Mouse (Mus musculus) lung, adult 2 months (tissue): ENCODE results near the gene Npas3.

Source experiments
- CTCF ChIP-seq: fragments of 200-500 bp; IDR thresholded peaks from 2 replicates; pipeline ENCODE4 v1.5.1; 2011; ENCODE audit warnings: mild to moderate bottlenecking, low read length, control low read depth; ENCODE audit not compliant: insufficient read depth
- POLR2A ChIP-seq: fragments of 200-500 bp; IDR thresholded peaks from 2 replicates; pipeline ENCODE4 v1.6.1; 2011; ENCODE audit warnings: low read depth, mild to moderate bottlenecking, control low read depth, low read length, borderline replicate concordance; ENCODE audit errors: extremely low read depth

DNA sequence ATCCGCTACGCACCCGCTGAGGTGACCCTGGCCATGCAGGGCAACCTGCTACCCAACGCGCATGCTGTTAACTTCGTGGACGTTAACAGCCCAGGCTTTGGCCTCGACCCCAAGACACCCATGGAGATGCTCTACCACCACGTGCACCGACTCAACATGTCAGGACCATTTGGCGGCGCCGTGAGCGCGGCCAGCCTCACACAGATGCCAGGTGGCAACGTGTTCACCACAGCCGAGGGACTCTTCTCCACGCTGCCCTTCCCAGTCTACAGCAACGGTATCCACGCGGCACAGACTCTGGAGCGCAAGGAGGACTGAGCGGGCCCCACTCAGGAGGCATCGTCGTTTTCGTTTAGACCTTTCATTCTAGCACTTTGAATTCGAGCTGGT, 820.3 kb downstream of the Npas3 start:
- TF ChIP-seq POLR2A = no peak
- TF ChIP-seq CTCF = no peak
